Mouse (Mus musculus): ENCODE data around the gene Timm10b.

DNA sequence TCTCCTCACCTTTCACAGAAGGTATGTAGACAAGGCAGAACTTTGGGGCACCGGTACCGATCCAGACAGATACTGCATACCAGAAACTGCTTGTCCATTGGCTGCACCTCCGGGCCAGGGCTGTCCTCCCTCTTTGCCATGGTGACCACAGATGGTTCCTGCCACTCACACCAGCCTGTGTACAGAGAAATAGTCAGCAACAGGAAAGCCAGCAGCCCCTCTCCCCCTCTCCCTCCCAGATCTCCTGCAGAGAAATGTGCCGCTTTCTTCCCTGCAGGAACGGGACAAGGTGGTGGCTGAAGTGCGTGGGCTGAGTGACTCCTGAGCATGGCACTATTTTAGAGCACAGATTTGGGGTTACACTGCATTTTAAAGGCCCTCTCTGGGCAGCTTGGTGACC lies 14.5 kb upstream of the Timm10b start:
- TF ChIP-seq USF1 (IDR thresholded peaks at IDR 0.05; ENCODE audit: low read depth) (no peak), MAX (IDR thresholded peaks at IDR 0.05) (no peak), CTCF (IDR thresholded peaks at IDR 0.05; ENCODE audit: control insufficient read depth, insufficient read depth, insufficient read length) (no peak), MYOG (IDR thresholded peaks at IDR 0.05; ENCODE audit: control insufficient read depth, extremely low read depth, insufficient read length) (no peak)
